Mouse (Mus musculus) C2C12 (cell line): Measurements from ENCODE around the gene Ern2.

Source experiments
- CTCF ChIP-seq: IDR thresholded peaks from one replicate; pipeline ENCODE4 v1.5.1; 2011; ENCODE audit not compliant: control insufficient read depth, insufficient read depth, insufficient read length
- MYOD1 ChIP-seq: IDR thresholded peaks from one replicate; pipeline ENCODE4 v1.6.1; 2011; ENCODE audit warnings: low read depth; ENCODE audit not compliant: control insufficient read depth, insufficient read length
- USF1 ChIP-seq: IDR thresholded peaks from one replicate; pipeline ENCODE4 v1.6.1; 2011; ENCODE audit warnings: low read depth, mild to moderate bottlenecking, control low read depth, moderate library complexity

DNA sequence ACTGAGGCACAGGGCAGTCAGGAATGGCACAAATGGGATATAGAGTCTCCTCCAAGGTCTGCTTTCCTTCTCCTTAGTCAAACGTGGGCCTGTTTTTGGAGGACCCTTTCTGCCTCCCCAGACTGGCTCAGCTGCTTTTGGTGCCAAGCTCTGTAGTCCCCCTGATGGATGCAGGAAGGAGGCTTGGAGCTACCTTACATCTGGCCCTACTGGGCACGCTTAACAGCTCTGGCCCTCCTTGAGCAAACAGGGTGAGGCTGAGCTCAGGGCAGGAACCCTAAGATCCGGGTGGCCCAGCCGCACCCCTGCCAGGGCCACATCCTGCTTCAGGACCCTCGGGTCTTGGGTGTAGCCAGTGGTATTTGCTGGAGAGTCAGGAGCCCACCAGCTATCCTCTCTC lies 1.4 kb downstream of the Ern2 start:
- TF ChIP-seq USF1 (no peak), CTCF (no peak), MYOD1 (no peak)
